Mouse (Mus musculus): ENCODE data around the gene Cldn7.

The Cldn7 gene

GRCm38 (mm10) chr11:70016669-70017068 lies 52.1 kb downstream of the Cldn7 start, which contains the start of gene Dlg4:
TSS of gene Dlg4 (plus strand) at chr11:70016942.
- DNase-seq, result no peak

DNA sequence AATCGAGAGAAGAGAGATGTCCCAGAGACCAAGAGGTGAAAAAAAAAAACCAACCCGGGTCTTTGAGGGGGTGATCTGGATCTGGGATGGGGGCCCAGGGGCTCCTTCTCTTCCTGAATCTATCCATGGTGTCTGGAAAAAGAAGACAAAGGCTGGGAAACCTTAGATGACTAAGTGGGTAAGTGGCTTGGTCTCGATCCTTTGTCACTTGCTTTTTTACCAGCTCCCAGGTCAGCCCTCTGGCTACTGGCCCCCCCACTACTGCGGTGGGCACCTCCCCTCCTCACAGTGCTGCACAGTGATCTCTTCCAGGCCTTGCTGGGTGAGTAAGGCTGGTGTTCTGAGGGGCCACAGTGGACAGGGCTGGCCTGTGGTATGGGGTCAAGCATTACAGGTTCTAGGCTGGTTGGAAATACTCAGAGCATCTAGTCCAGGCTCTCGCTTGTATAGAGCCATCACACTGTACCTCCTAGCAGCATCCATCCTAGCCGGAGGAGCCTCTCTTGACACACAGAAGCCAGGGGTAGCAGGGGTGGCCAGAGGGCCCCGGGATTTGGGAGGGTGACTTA lies 52.7 kb downstream of the Cldn7 start:
- no peak for DNase-seq
